Mouse (Mus musculus) lung, embryonic 14.5 days (tissue): ENCODE results near the gene Slc35e1. TPM values are rescaled to one million over a fixed set of nuclear protein-coding genes. Genes with fewer than 3 reads are reported as not detected.

ENCODE experiments used
- ATAC-seq: fragments of 200-750 bp; cut with Nextera tagmentation; 2 replicates; pipeline ENCODE4 v1.8.0; 2017; ENCODE audit warnings: mild to moderate bottlenecking, moderate TSS enrichment, moderate library complexity; ENCODE audit not compliant: insufficient read depth
- DNase-seq: peaks from one replicate; pipeline ENCODE4 v3.0.0-alpha.2; 2015
- H3K27ac ChIP-seq: fragments of 300-500 bp; sonication (generic); 2 replicates; pipeline ENCODE4 v1.5.1; 2014; ENCODE audit warnings: low read depth, mild to moderate bottlenecking, moderate library complexity
- H3K27me3 ChIP-seq: fragments of 300-500 bp; sonication (generic); 2 replicates; pipeline ENCODE4 v1.6.1; 2014; ENCODE audit warnings: low read length, control low read depth; ENCODE audit not compliant: insufficient read depth
- H3K36me3 ChIP-seq: fragments of 300-500 bp; sonication (generic); 2 replicates; pipeline ENCODE4 v1.6.1; 2014; ENCODE audit warnings: control low read depth; ENCODE audit not compliant: insufficient read depth
- H3K4me1 ChIP-seq: fragments of 300-500 bp; sonication (generic); 2 replicates; pipeline ENCODE4 v1.6.1; 2014; ENCODE audit warnings: antibody characterized with exemption, control low read depth; ENCODE audit not compliant: insufficient read depth
- H3K4me2 ChIP-seq: fragments of 300-500 bp; sonication (generic); 2 replicates; pipeline ENCODE4 v1.6.1; 2014; ENCODE audit warnings: mild to moderate bottlenecking
- H3K4me3 ChIP-seq: fragments of 300-500 bp; sonication (generic); 2 replicates; pipeline ENCODE4 v1.5.1; 2014; ENCODE audit warnings: low read depth, low read length
- H3K9ac ChIP-seq: fragments of 300-500 bp; sonication (generic); 2 replicates; pipeline ENCODE4 v1.6.1; 2014
- H3K9me3 ChIP-seq: fragments of 300-500 bp; sonication (generic); 2 replicates; pipeline ENCODE4 v1.6.1; 2016; ENCODE audit warnings: low read depth, low read length, control low read depth
- CTCF ChIP-seq: IDR thresholded peaks from 2 replicates; pipeline ENCODE4 v1.5.1; 2016; ENCODE audit warnings: antibody characterized with exemption, low read depth
- WGBS: fragments of 180-500 bp; shearing (Covaris S2); extraction: QIAGEN DNeasy Blood & Tissue Kit; methylation state at CpG from one replicate; pipeline ENCODE4 v1.1.7; 2014; 5-methylcytosine and 5-hydroxymethylcytosine counted together
- polyA plus RNA-seq: library from polyadenylated mRNA; unstranded; fragments of >200 nt; fragmentation: Nextera tagmentation; extraction: Ambion mirVana; gene quantifications from 2 replicates; pipeline ENCODE4 v1.2.1, GENCODE M21; 2014

Slc35e1 gene
- polyA plus RNA-seq, 1 experiment from 2014 or later = 24.4 TPM

DNA sequence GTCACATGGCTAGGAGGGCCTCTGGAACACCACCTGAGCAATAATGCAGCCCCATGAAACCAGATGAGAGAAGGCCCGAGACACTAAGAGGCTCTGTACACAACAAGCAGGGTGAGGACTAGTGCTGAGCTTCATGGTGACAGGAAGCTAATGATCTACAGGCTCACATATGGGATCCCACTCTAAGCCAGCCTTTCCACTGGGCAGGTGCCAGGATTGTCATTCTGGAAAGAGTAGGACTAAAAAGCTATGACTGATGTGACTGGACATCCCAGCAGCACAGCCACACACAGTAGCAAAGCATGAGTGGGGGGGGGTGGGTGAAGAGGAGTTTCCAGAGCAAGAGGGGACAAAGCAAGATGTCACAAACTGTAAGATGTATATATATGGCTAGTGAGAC is 5.5 kb upstream of the Slc35e1 start:
- H3K27ac ChIP-seq = no peak overlapping the region
- H3K9ac ChIP-seq = no peak overlapping the region
- peaks cover 5% of the 10 kb centered on the region; the same call in 1 of the 2 replicates for H3K4me1 ChIP-seq
- no peak overlapping the region for H3K4me3 ChIP-seq
- H3K36me3 ChIP-seq = peaks cover 53% of the 10 kb centered on the region
- no peak for TF ChIP-seq CTCF
- DNase-seq (no peak), ATAC-seq (no peak)
- no peaks in the 10 kb centered on the region for H3K27me3 ChIP-seq
- no peaks in the 10 kb centered on the region for H3K9me3 ChIP-seq
- 69% methylated on average over 1 of the region's 1 CpGs for WGBS
- H3K4me2 ChIP-seq = no peak overlapping the region

DNA sequence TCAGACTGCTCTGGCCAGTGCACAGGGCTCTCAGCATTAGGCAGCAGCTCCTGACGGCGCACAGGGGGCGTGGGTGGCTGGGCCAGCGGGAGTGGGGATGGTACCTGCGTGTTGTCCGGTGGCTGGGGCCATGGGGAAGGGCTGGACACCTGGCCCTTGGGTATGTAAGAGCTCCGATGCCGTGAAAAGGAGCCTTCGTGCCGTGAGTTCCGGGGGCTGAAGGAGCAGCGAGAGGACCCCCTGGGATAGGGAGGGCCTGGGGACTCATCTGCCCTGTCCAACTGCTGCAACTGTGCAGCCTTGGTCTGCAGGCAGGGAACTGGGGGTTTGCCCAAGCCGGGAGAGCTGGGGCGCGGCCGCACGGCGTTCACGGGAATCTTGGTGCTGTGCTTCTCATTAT is 3.8 kb upstream of the Slc35e1 start:
- TF ChIP-seq CTCF = no peak
- no peak for DNase-seq
- 87% methylated on average over 19 of the region's 19 CpGs for WGBS

DNA sequence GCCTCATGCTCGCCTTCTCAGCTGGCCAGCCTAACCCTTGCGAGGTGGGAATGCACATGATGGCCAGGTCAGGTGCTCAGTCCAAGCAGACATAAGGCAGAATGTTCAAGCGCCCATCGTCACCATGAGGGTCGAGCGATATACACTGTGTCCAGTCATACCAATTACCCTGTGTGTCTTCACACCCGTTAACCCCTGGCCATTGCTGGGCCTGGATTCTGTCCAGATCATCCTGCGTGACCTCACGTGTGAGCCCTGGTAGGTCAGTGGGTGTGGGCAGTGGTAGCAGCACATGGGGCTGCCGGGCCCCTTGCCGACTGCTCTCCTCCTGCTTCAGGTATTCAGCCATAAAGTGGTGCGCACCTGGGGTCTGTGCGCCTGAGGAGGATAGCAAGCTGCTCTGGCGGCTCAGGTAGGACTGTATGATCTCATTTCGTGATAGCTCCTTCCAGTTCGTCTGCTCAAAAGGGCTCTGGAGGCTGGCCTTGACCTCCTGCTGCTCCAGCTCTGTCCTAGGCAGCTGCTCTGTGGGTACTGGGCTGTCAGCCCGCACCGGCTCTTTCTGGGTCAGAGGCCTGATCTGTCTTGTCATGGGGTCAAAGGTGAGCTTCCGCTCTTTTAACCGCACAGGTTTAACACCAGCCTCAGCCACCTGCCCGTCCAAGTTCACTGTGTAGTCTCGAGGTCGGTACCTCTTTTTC is 3.1 kb upstream of the Slc35e1 start:
- DNase-seq = no peak
- Histone ChIP-seq H3K27ac (no peak overlapping the region), H3K4me3 (no peak overlapping the region), H3K9ac (no peak overlapping the region), H3K27me3 (no peaks in the 10 kb centered on the region), H3K4me2 (no peak overlapping the region), H3K4me1 (peaks cover 5% of the 10 kb centered on the region; the same call in 1 of the 2 replicates), H3K36me3 (peaks cover 48% of the 10 kb centered on the region), H3K9me3 (no peaks in the 10 kb centered on the region)
- TF ChIP-seq CTCF = no peak
- ATAC-seq = no peak
- WGBS = 83% methylated on average over 23 of the region's 23 CpGs

More for the DNA sequence above, 3.8 kb upstream of the Slc35e1 start:
- H3K36me3 ChIP-seq = peaks cover 48% of the 10 kb centered on the region
- H3K4me3 ChIP-seq = no peak overlapping the region
- H3K27ac ChIP-seq = no peak overlapping the region
- no peak overlapping the region for H3K4me2 ChIP-seq
- peaks cover 5% of the 10 kb centered on the region; the same call in 1 of the 2 replicates for H3K4me1 ChIP-seq
- no peak for ATAC-seq
- H3K9ac ChIP-seq = no peak overlapping the region
- no peaks in the 10 kb centered on the region for H3K9me3 ChIP-seq
- no peaks in the 10 kb centered on the region for H3K27me3 ChIP-seq

DNA sequence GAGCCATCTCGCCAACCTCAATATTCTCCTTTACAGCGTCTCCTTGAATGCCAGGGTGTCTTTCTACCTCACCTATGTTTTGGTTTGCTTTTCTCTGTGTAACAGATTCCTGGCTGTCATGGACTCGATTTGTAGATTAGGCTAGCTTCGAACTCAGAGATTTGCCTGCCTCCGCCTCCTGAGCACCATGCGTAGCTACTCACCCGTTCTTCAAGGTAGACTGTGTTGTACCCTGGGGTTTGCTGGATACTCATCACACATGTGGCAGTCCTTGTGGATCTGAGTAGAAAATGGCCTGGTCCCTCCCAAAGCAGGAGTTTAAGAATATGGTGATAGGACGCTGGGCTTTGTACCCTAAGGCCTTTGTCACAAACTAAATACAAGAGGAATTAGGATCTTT is 967 bp upstream of the Slc35e1 start:
- Histone ChIP-seq H3K9ac (peak overlapping the region; percentile 62), H3K4me3 (peak overlapping the region; percentile 96), H3K4me1 (peaks cover 5% of the 10 kb centered on the region; the same call in 1 of the 2 replicates), H3K4me2 (peak overlapping the region; percentile 88), H3K9me3 (no peaks in the 10 kb centered on the region), H3K27ac (peak overlapping the region; percentile 71; the same call in 1 of the 2 replicates), H3K27me3 (no peaks in the 10 kb centered on the region), H3K36me3 (peaks cover 52% of the 10 kb centered on the region)
- ATAC-seq = no peak
- no peak for TF ChIP-seq CTCF
- peak; percentile 10 for DNase-seq
- WGBS = 12% methylated on average over 8 of the region's 8 CpGs

DNA sequence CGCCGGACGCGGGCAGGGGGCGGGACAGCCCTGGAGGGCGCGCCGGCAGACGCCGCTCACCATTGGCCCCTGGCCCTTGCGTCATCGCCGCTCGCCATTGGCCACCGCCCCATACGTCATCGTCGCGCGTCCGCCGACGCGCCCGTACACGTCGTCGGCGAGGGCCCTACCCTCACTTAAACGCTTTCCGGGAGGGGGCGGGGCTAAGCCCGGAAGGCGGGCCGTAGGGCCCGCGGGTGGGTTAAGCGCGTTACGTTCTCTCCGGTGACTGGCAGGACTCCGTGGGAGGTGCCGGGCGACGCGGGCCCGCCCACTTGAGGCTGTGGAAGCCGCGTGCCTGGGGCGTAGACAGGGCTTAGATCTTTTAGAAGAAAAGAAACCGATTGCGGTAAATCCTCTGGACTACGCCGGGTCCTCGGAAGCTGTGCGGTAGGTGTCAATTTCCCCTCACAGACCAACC is 238 bp upstream of the Slc35e1 start:
- ATAC-seq = peak; percentile 96

DNA sequence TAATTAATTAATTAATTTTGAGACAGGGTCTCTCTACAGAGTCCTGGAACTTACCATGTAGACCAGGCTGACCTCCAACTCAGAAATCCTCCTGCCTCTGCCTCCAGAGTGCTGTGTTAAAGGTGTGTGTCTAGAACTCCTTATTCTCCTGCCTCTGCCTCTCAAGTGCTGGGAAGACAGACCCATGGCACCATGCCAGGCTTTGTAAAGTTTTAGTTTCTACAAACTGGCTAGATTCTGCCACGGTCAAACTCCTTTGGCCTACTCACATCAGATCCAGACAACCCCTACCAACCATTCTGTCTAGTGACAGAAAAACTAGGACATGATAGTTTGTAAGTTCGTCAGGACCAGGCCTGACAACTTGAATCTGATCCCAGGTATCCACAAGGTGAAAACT is 1.4 kb downstream of the Slc35e1 start:
- H3K4me1 ChIP-seq = peaks cover 5% of the 10 kb centered on the region; the same call in 1 of the 2 replicates
- H3K4me3 ChIP-seq = peak overlapping the region; percentile 96
- peak; percentile 41 for DNase-seq
- no peak for ATAC-seq
- H3K36me3 ChIP-seq = peaks cover 58% of the 10 kb centered on the region
- no peaks in the 10 kb centered on the region for H3K9me3 ChIP-seq
- WGBS = 70% methylated on average over 2 of the region's 2 CpGs
- peak overlapping the region; percentile 94 for H3K4me2 ChIP-seq
- no peaks in the 10 kb centered on the region for H3K27me3 ChIP-seq
- TF ChIP-seq CTCF = no peak
- H3K27ac ChIP-seq = no peak overlapping the region
- H3K9ac ChIP-seq = peak overlapping the region; percentile 84

More for the DNA sequence above, 238 bp upstream of the Slc35e1 start:
- Histone ChIP-seq H3K27ac (peak overlapping the region; percentile 73; the same call in 1 of the 2 replicates), H3K9me3 (no peaks in the 10 kb centered on the region), H3K9ac (peak overlapping the region; percentile 84), H3K4me3 (peak overlapping the region; percentile 96), H3K4me2 (peak overlapping the region; percentile 94), H3K27me3 (no peaks in the 10 kb centered on the region), H3K4me1 (peaks cover 5% of the 10 kb centered on the region; the same call in 1 of the 2 replicates), H3K36me3 (peaks cover 58% of the 10 kb centered on the region)
- DNase-seq = peak; percentile 100
- no peak for TF ChIP-seq CTCF
- WGBS = under 1% methylated on average over 48 of the region's 56 CpGs

DNA sequence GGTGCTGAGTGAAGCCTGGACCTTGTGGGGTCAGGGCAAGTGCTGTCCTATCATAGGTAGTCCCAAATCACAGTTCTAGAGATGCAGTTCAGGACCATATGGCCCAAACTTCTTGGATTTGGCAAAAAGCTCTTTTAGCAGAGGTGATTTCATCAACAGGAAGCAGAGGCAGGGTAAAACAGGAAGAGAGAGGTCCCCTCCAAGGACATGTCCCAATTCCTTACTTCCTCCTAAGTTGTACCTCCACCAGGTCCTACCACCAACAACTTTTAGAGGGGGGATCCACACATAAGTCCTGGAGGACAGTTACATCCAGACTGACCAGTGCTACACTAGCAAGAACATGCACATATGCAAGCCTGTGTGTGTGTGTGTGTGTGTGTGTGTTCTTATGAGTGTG is 5.4 kb downstream of the Slc35e1 start:
- no peak for ATAC-seq

More for the DNA sequence above, 5.4 kb downstream of the Slc35e1 start:
- Histone ChIP-seq H3K27me3 (no peaks in the 10 kb centered on the region), H3K36me3 (peaks cover 72% of the 10 kb centered on the region), H3K27ac (no peak overlapping the region), H3K4me3 (no peak overlapping the region), H3K4me2 (no peak overlapping the region), H3K4me1 (no peaks in the 10 kb centered on the region), H3K9ac (no peak overlapping the region), H3K9me3 (no peaks in the 10 kb centered on the region)
- TF ChIP-seq CTCF = no peak
- DNase-seq = no peak
